Mouse (Mus musculus) limb, embryonic 10.5 days (tissue): ENCODE measurements at regions not wholly inside any gene's neighbourhood (a gene's known extent, or its start where the extent isn't known, plus 50 kb on each side); places are given as distances from the start of the nearest gene placed in this dataset.

Experiments used
- DNase-seq: peaks from one replicate; pipeline ENCODE4 v3.0.0-alpha.2; 2017; ENCODE audit warnings: low spot score
- H3K27ac ChIP-seq: fragments of 300-500 bp; sonication (generic); 2 replicates; pipeline ENCODE4 v1.5.1; 2016; ENCODE audit warnings: mild to moderate bottlenecking
- H3K27me3 ChIP-seq: fragments of 300-500 bp; sonication (generic); 2 replicates; pipeline ENCODE4 v1.6.1; 2016; ENCODE audit warnings: low read depth, mild to moderate bottlenecking; ENCODE audit not compliant: poor library complexity, severe bottlenecking
- H3K36me3 ChIP-seq: fragments of 300-500 bp; sonication (generic); 2 replicates; pipeline ENCODE4 v1.6.1; 2016; ENCODE audit warnings: mild to moderate bottlenecking, moderate library complexity
- H3K4me1 ChIP-seq: fragments of 300-500 bp; sonication (generic); 2 replicates; pipeline ENCODE4 v1.6.1; 2016
- H3K4me3 ChIP-seq: fragments of 300-500 bp; sonication (generic); 2 replicates; pipeline ENCODE4 v1.5.1; 2016; ENCODE audit warnings: mild to moderate bottlenecking, moderate library complexity
- H3K9me3 ChIP-seq: fragments of 300-500 bp; sonication (generic); replicated peaks from 2 replicates; pipeline ENCODE4 v1.6.1; 2016; ENCODE audit warnings: mild to moderate bottlenecking
- WGBS: fragments of 180-500 bp; shearing (Covaris S2); methylation state at CpG from one replicate; pipeline ENCODE4 v1.1.7; 2016; 5-methylcytosine and 5-hydroxymethylcytosine counted together

DNA sequence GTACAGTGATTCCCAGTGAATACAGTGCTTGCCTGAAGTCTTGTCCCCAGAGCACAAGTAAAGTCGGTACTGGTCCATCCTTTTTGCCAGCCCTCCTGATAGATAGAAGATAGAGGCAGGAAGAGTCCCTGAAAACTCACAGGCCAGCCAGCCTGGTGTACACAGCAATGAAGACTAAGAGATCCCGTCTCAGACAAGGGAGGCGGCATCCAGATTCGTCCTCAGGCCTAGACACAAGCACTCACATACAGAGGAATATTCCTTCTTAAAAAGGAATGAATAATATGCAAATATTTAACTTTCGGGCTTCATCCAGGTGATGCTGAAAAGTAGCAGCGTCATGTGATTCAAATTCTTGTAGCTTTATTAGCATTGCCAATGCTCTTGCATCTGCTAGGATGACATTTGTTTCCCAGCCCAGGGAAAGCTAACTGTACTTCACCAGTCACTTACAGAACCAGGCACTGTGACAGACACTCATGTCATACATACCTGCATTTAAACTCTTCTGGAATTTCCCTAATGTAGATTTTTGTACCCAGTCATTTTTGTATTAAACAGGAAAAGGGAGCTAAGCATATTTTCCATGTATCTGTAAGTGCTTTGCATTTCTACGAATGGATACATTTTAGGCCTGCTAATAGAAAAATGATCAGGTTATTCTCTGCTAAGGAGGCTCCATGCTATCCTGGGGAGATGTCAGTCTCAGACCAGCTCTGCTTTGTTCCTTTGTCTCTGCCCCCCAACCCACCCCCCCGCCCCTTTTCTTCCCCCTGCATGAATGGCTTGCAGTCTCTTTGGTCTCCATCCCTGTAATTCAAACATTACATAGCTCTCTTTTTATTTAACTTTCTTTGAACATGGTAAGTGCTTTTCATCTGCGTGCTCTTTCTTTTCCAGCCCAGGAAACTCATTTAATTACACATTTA lies 162.5 kb upstream of the Gm9747 start:
- H3K4me3 ChIP-seq: no peak overlapping the region
- no peak overlapping the region for H3K27ac ChIP-seq
- H3K36me3 ChIP-seq: no peaks in the 10 kb centered on the region
- no peaks in the 10 kb centered on the region for H3K9me3 ChIP-seq
- WGBS: 78% methylated on average over 9 of the region's 9 CpGs
- H3K4me1 ChIP-seq: no peaks in the 10 kb centered on the region
- DNase-seq: no peak
- H3K27me3 ChIP-seq: no peaks in the 10 kb centered on the region

DNA sequence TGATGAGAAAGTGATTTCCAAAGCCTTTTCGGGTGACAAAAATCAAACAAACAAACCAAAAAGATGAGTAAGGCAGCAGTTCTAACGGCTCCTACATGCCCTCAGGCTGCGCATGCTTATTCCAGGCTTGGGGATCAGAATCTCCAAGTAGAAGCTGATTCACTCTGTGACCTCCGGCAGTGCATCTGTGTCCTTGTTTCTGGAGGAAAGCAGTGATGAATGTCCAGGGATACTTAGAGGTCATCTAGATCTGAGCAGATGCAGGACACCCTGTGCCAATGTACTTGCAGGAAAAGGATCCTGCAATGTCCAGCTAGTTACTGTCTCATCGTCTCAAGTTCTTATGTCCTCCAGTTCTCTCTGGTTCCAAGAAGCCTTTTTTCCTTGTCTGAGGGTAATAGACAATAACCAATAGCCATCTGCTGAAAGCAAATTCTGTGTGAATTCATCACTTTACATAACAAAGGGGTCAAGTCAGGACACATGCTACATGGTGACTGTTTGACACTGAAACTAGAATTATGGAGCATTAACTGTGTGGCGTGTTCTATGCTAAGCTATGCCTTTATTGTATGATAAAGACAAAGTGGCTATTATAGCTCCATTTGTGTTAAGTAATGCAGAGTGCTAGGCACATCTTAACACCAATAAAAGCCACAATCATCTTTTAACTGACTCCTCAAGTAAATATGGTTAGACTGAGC lies 143.6 kb upstream of the Gm9747 start:
- Histone ChIP-seq H3K27me3 (no peaks in the 10 kb centered on the region), H3K36me3 (no peaks in the 10 kb centered on the region), H3K4me1 (no peaks in the 10 kb centered on the region), H3K4me3 (no peak overlapping the region), H3K9me3 (no peaks in the 10 kb centered on the region), H3K27ac (no peak overlapping the region)
- DNase-seq: no peak
- WGBS: 83% methylated on average over 6 of the region's 6 CpGs

DNA sequence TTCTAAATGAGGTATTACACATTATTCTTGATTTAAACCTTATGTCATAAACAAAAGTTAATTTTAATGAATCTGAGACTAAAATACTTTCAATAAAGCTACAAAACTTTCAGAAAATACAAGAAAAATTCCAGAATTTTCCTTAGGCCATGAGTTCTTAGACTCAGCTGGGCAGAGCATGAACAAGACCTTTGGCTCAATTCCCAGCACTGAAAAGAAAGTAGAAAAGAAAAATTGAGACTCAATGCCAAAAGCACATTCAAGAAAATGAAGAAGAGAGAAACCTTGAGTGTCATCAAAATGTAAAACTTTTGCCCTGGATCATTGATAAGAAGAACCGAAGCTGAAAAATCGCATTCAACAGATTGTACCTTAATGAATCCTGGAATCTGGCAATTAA lies 137.8 kb upstream of the Gm9747 start:
- Histone ChIP-seq H3K4me1 (no peaks in the 10 kb centered on the region), H3K36me3 (no peaks in the 10 kb centered on the region), H3K27me3 (no peaks in the 10 kb centered on the region), H3K27ac (no peak overlapping the region), H3K9me3 (no peaks in the 10 kb centered on the region), H3K4me3 (no peak overlapping the region)
- DNase-seq: no peak
- 93% methylated on average over 2 of the region's 2 CpGs for WGBS

DNA sequence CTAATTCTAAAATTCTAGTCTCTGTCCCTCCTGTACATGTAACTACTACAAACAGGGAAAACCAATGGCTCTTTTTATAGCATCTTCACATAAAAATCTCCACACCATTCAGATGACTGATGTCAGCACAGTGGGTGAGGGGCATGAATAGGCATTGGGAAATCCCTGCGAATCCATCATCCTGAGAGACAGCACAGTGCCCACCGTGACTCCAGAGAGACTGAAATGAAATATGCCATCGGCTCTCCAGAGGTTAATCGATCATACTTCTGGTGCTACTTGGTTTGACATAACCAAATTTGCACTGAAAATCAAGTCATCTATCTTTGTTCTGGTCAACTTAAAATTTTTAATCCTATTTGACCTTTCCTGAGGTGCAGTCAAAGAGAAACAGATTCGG lies 126.2 kb upstream of the Gm9747 start:
- no peaks in the 10 kb centered on the region for H3K4me1 ChIP-seq
- no peak overlapping the region for H3K4me3 ChIP-seq
- H3K9me3 ChIP-seq: no peaks in the 10 kb centered on the region
- no peaks in the 10 kb centered on the region for H3K36me3 ChIP-seq
- DNase-seq: no peak
- no peaks in the 10 kb centered on the region for H3K27me3 ChIP-seq
- WGBS: 77% methylated on average over 5 of the region's 5 CpGs
- H3K27ac ChIP-seq: no peak overlapping the region

DNA sequence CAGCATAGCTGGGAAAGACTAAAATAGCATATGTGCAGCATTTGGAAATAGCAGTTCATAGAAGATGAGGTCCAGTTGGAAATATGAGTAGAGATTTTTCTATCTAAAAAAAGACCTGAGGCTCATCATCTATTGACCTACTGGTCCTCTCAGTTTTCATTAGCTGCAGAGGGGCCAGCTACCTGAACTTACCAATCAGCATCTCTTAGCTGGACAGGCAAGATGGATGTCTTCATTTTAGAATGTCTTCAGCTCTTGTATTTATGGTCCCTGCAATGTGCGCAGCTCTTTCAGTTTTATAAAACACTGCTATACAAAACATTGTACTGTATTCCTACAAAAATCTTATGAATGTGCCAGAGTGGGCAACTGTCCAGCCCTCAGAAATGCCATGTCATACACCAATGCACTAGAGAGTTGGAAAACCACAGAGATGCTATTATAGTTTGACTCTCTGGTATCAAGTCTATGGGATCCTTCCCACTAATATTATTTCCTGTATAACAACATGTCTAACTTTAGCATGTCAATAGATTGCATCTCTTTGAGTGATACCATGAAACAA lies 122.8 kb upstream of the Gm9747 start:
- H3K4me3 ChIP-seq: no peak overlapping the region
- no peak overlapping the region for H3K27ac ChIP-seq
- DNase-seq: no peak
- WGBS: 97% methylated on average over 1 of the region's 1 CpGs
- no peaks in the 10 kb centered on the region for H3K9me3 ChIP-seq
- no peaks in the 10 kb centered on the region for H3K36me3 ChIP-seq
- no peaks in the 10 kb centered on the region for H3K27me3 ChIP-seq
- H3K4me1 ChIP-seq: peaks cover 5% of the 10 kb centered on the region

DNA sequence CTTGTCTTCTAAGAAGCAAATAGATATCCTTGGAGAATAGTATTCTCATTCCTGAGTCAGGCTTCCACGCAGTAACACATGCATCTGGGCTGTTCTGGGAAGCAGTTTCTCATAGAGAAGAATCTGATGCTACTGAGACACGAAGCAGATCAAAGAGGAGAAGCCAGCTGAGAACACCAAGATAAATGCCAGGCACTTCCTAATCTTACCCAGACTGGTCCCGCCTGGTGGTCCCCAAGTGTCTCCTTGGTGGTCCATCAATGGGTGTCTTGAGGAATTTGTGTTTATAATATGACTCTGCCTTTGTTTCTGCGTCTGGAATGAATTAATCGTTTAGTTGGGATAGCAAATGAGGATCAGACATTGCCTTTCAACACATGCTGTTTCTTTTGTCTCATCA lies 120.5 kb upstream of the Gm9747 start:
- H3K9me3 ChIP-seq: no peaks in the 10 kb centered on the region
- H3K4me3 ChIP-seq: no peak overlapping the region
- 30% methylated on average over 5 of the region's 5 CpGs for WGBS
- H3K27ac ChIP-seq: no peak overlapping the region
- no peaks in the 10 kb centered on the region for H3K36me3 ChIP-seq
- H3K27me3 ChIP-seq: no peaks in the 10 kb centered on the region
- peaks cover 5% of the 10 kb centered on the region for H3K4me1 ChIP-seq
- no peak for DNase-seq

DNA sequence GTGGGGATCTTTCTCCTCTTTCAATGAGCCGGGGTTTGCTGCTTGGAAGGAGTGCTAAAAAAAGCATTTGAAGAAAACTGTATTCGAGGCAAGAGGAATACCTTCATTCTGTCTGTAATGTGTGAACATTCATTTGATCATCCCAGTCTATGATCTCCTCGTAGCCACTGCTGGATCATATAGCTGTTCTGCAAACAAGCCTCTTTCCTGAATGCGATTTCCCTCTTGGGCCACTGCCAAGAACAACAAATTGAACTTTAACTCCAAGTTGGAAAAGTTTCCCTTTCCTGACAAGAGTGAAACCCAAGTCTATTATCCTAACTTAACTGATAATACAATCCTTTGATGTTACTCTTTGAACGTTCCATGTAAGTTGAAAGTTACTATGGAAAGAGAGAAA lies 108.4 kb upstream of the Gm9747 start:
- peaks cover 8% of the 10 kb centered on the region; the same call in 1 of the 2 replicates for H3K4me1 ChIP-seq
- H3K4me3 ChIP-seq: no peak overlapping the region
- WGBS: 80% methylated on average over 5 of the region's 5 CpGs
- H3K27me3 ChIP-seq: no peaks in the 10 kb centered on the region
- H3K36me3 ChIP-seq: no peaks in the 10 kb centered on the region
- no peaks in the 10 kb centered on the region for H3K9me3 ChIP-seq
- H3K27ac ChIP-seq: no peak overlapping the region
- no peak for DNase-seq

DNA sequence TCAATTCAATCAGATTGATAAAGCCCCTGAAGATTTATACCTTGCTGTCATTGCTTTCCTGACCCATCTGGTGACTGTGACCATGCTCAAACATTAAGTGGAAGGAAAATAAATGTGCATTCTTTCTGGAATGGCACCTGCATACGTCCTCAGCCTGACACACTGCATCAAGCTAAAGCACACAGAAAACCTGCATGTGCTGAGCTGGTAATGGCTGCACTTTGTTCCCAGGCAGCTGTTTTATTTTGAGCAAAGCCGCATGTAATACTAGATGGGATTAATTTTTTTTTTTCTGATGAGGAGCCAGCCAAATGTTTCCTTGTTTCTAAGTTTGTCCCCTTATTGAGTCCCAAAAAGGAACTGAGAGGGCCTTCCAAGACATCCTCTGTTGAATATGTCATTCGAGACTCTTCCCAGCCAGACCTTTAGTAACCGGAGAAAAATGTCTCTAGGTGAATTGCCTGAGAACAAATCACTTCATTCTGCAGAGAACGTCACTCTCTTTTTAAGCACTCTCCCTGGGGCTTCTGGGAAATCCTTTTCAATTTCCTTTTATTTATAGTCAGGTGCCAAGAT lies 103.1 kb upstream of the Gm9747 start:
- peaks cover 6% of the 10 kb centered on the region; the same call in 1 of the 2 replicates for H3K27me3 ChIP-seq
- 53% methylated on average over 5 of the region's 5 CpGs for whole genome bisulfite sequencing
- H3K4me1 ChIP-seq: peaks cover 15% of the 10 kb centered on the region; the same call in 1 of the 2 replicates
- no peak overlapping the region for H3K4me3 ChIP-seq
- no peaks in the 10 kb centered on the region for H3K36me3 ChIP-seq
- no peaks in the 10 kb centered on the region for H3K9me3 ChIP-seq
- H3K27ac ChIP-seq: no peak overlapping the region
- DNase-seq: no peak

DNA sequence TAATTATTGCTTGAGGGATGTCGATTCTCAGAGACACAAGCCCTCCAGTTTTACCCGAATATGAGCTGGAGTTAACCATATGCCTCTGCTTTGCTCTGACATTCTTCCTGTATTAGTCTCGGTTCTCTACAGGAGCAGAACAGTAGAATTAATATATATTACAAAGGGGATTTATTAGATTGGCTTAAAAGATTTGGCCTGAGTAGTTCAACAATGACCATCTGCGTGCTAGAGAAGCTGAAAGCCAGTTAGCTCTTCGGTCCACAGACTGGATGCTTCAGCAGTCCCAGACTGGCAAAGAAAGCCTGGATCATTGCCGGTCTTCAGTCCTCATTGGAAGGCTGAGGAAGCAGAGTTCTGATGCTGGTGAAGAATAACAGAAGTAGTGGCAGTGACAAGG lies 100.4 kb upstream of the Gm9747 start:
- H3K4me1 ChIP-seq: peaks cover 24% of the 10 kb centered on the region; the same call in 1 of the 2 replicates
- H3K27me3 ChIP-seq: peaks cover 6% of the 10 kb centered on the region; the same call in 1 of the 2 replicates
- no peak overlapping the region for H3K27ac ChIP-seq
- no peaks in the 10 kb centered on the region for H3K36me3 ChIP-seq
- no peaks in the 10 kb centered on the region for H3K9me3 ChIP-seq
- no peak for DNase-seq
- H3K4me3 ChIP-seq: no peak overlapping the region
- 91% methylated on average over 6 of the region's 6 CpGs for WGBS

DNA sequence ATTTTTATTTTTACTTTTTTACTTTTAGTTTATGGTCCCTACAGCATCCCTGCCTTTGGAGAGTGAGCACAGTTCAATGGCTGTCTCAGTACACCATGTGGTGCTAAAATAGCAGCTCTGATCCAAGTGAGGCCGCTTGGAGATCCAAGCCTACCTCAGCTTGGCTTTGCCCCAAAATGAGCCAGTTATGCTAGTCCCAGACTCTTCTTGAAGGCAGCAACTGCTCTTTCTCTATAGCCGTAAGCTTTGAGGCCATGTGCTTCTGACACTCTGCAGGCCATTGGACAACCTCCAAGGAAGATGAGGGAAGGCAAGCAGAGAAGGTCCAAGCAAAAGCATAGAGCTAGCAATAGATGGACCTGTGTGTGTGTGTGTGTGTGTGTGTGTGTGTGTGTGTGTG lies 98.0 kb upstream of the Gm9747 start:
- Histone ChIP-seq H3K27ac (no peak overlapping the region), H3K27me3 (peaks cover 6% of the 10 kb centered on the region; the same call in 1 of the 2 replicates), H3K36me3 (no peaks in the 10 kb centered on the region), H3K9me3 (no peaks in the 10 kb centered on the region), H3K4me1 (peaks cover 18% of the 10 kb centered on the region; the same call in 1 of the 2 replicates), H3K4me3 (no peak overlapping the region)
- DNase-seq: no peak
- WGBS: 91% methylated on average over 2 of the region's 2 CpGs

DNA sequence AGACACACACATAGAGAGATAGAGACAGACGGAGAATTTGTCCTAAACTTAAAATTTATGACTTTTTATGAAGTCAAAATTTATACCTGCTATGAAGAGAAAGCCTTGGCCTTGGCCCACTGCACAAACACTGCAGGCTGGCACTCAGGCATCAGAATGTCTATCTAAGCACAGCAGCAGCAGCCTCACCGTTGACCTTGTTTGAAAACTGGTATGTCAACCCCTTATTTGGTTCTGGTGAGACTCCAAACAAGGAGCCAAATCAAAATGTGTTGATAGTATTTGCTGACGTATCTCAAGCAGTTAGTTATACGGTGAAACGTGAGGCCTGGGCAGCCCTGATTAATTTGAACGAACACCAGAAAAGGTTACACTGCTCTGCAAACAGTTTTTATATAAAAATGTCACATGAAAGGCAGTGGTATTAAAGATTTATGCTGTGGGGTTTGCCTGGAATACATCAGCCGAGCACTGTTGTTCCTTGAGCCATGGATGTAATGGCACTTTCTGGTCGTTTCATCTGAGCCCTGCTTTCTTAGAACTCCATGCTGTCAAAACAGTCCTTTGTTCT lies 97.1 kb upstream of the Gm9747 start:
- Histone ChIP-seq H3K9me3 (no peaks in the 10 kb centered on the region), H3K27ac (peak overlapping the region; percentile 72; the same call in 1 of the 2 replicates), H3K4me3 (no peak overlapping the region), H3K4me1 (peaks cover 16% of the 10 kb centered on the region; the same call in 1 of the 2 replicates), H3K36me3 (no peaks in the 10 kb centered on the region), H3K27me3 (peaks cover 6% of the 10 kb centered on the region; the same call in 1 of the 2 replicates)
- peak; percentile 35 for DNase-seq
- 37% methylated on average over 8 of the region's 8 CpGs for WGBS

DNA sequence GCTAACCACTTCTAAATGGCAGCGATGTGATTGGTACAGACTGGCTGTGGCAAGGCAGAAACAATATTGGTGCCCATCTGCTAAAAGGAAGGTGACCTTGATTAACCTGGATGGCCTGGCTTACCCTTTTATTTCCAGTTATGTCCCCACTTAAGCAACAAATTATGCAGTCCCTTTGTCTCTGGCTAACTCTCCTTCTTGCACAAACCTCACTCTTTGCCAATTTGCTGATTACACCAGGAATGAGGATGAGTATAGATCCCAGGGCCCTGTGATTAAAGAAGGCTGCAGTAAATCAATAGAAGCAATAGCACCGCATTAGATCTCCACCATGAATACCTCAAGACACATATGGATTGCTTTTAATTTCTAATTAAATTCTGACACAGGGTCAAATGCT lies 87.7 kb upstream of the Gm9747 start:
- Histone ChIP-seq H3K9me3 (no peaks in the 10 kb centered on the region), H3K4me3 (no peak overlapping the region), H3K27ac (no peak overlapping the region), H3K27me3 (0 out of 2 replicates have a peak, but pooled peaks cover 9% of the 10 kb centered on the region), H3K4me1 (peaks cover 4% of the 10 kb centered on the region; the same call in 1 of the 2 replicates), H3K36me3 (no peaks in the 10 kb centered on the region)
- whole genome bisulfite sequencing: 85% methylated on average over 2 of the region's 2 CpGs
- DNase-seq: no peak
